Mouse (Mus musculus) intestine, postnatal 0 days (tissue): ENCODE results near the gene Lurap1. TPM values are rescaled to one million over a fixed set of nuclear protein-coding genes. Genes with fewer than 3 reads are reported as not detected.
A peak's percentile ranks its signal among the peaks of the same experiment; 100 is the strongest.

Experiments used
- ATAC-seq: fragments of 200-750 bp; cut with Nextera tagmentation; 2 replicates; pipeline ENCODE4 v1.8.0; 2017; ENCODE audit warnings: mild to moderate bottlenecking, moderate TSS enrichment, moderate library complexity
- H3K27ac ChIP-seq: fragments of 300-500 bp; sonication (generic); 2 replicates; pipeline ENCODE4 v1.5.1; 2014; ENCODE audit warnings: mild to moderate bottlenecking, low read depth, low read length, moderate library complexity
- H3K27me3 ChIP-seq: fragments of 300-500 bp; sonication (generic); replicated peaks from 2 replicates; pipeline ENCODE4 v1.6.1; 2014; ENCODE audit warnings: low read length, mixed read lengths; ENCODE audit not compliant: control insufficient read depth, insufficient read depth
- H3K36me3 ChIP-seq: fragments of 300-500 bp; sonication (generic); 2 replicates; pipeline ENCODE4 v1.6.1; 2014; ENCODE audit warnings: mild to moderate bottlenecking, moderate library complexity; ENCODE audit not compliant: control insufficient read depth, insufficient read depth
- H3K4me1 ChIP-seq: fragments of 300-500 bp; sonication (generic); replicated peaks from 2 replicates; pipeline ENCODE4 v1.6.1; 2014; ENCODE audit warnings: antibody characterized with exemption, low read length, mixed read lengths; ENCODE audit not compliant: control insufficient read depth, insufficient read depth
- H3K4me2 ChIP-seq: fragments of 300-500 bp; sonication (generic); replicated peaks from 2 replicates; pipeline ENCODE4 v1.6.1; 2014; ENCODE audit warnings: low read depth, mild to moderate bottlenecking, moderate library complexity
- H3K4me3 ChIP-seq: fragments of 300-500 bp; sonication (generic); 2 replicates; pipeline ENCODE4 v1.5.1; 2014; ENCODE audit warnings: low read depth, low read length
- H3K9ac ChIP-seq: fragments of 300-500 bp; sonication (generic); 2 replicates; pipeline ENCODE4 v1.6.1; 2014; ENCODE audit warnings: mild to moderate bottlenecking, low read depth, low read length
- H3K9me3 ChIP-seq: fragments of 300-500 bp; sonication (generic); 2 replicates; pipeline ENCODE4 v1.6.1; 2016; ENCODE audit warnings: mixed run types; ENCODE audit not compliant: control insufficient read depth
- CTCF ChIP-seq: sonication (generic); IDR thresholded peaks from 2 replicates; pipeline ENCODE4 v1.5.1; 2016; ENCODE audit warnings: low read depth, mild to moderate bottlenecking, control low read depth, antibody characterized with exemption, moderate library complexity
- WGBS: fragments of 180-500 bp; shearing (Covaris S2); extraction: QIAGEN DNeasy Blood & Tissue Kit; methylation state at CpG from one replicate; pipeline ENCODE4 v1.1.7; 2014; 5-methylcytosine and 5-hydroxymethylcytosine counted together
- polyA plus RNA-seq: library from polyadenylated mRNA; unstranded; fragments of >200 nt; fragmentation: Nextera tagmentation; extraction: Ambion mirVana; gene quantifications from 2 replicates; pipeline ENCODE4 v1.2.1, GENCODE M21; 2015

Gene Lurap1
- polyA plus RNA-seq, 1 experiment from 2014 or later, result 0.56 TPM

DNA sequence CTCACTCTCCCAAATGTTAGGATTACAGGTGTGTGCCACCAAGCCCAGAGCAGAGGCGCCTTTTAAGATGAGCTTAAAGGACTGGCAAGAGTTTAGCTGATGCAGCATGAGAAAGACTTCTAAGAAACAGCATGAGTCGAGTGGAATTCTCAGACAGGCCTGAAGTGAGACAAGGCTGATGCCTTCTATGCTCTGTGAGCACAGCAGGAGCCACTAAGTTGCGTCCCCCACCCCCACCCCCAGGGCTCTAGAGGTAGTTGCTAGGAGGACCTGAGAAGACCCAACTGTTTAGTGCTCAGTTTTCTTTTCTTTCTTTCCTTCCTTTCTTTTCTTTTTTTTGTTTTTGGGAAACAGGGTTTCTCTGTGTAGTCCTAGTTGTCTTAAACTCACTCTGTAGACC is 30.9 kb upstream of the Lurap1 start:
- Histone ChIP-seq H3K4me3 (no peak overlapping the region), H3K4me1 (peaks cover 4% of the 10 kb centered on the region; the same call in 1 of the 2 replicates), H3K9me3 (no peaks in the 10 kb centered on the region), H3K36me3 (no peaks in the 10 kb centered on the region), H3K27me3 (no peaks in the 10 kb centered on the region), H3K4me2 (no peak overlapping the region), H3K27ac (no peak overlapping the region), H3K9ac (no peak overlapping the region)
- 71% methylated on average over 3 of the region's 3 CpGs for WGBS
- TF ChIP-seq CTCF, result no peak
- no peak for ATAC-seq

DNA sequence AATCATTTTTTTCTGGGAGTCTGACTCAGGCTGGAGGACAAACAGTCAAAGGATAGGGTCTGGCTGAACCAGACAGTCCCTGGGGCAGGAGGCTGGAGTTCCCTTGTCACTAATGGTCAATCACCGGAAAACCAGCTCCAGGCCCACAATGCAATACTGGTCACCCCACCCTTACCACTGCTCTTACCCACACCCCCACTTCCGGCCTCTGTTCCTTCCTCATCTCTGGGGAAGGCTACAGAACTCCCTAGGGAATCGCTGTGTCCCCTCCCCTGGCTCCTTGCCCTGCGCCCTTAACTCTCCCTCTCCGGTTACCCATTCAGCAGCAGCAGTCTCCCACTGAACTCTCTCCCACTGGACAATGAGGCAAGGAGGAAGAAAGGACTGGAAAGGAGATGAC is 26.0 kb upstream of the Lurap1 start:
- peak; percentile 52 for ATAC-seq
- TF ChIP-seq CTCF, result no peak
- no peaks in the 10 kb centered on the region for H3K36me3 ChIP-seq
- no peaks in the 10 kb centered on the region for H3K27me3 ChIP-seq
- H3K9ac ChIP-seq, result no peak overlapping the region
- H3K4me1 ChIP-seq, result peaks cover 13% of the 10 kb centered on the region
- no peak overlapping the region for H3K4me3 ChIP-seq
- H3K27ac ChIP-seq, result peak overlapping the region; percentile 75
- WGBS, result 21% methylated on average over 5 of the region's 5 CpGs
- no peaks in the 10 kb centered on the region for H3K9me3 ChIP-seq
- peak overlapping the region; percentile 54 for H3K4me2 ChIP-seq

DNA sequence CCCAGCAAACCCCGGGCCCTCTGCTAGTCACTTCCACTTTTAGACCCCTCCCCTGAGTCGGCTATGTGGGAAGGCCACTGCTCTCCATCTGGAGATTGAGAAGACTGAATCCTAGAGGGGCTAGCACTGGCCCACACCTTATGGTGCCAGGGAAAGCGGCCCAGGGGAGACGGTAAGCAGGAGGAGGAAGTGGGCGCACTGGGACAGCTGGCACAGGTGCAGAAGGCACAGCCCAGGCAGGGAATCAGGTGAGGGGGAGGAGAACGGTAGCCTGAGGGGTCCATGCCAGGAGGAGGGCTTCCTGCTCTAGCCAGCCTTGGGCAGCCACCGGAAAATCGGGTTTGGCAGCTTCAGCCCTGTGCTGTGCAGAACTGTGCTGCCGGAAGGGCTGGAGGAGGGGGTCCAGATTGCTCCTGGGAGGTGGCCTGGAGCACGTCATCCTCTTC is 25.4 kb upstream of the Lurap1 start:
- H3K9ac ChIP-seq, result peak overlapping the region; percentile 17; the same call in 1 of the 2 replicates
- no peak for TF ChIP-seq CTCF
- 11% methylated on average over 10 of the region's 10 CpGs for WGBS

DNA sequence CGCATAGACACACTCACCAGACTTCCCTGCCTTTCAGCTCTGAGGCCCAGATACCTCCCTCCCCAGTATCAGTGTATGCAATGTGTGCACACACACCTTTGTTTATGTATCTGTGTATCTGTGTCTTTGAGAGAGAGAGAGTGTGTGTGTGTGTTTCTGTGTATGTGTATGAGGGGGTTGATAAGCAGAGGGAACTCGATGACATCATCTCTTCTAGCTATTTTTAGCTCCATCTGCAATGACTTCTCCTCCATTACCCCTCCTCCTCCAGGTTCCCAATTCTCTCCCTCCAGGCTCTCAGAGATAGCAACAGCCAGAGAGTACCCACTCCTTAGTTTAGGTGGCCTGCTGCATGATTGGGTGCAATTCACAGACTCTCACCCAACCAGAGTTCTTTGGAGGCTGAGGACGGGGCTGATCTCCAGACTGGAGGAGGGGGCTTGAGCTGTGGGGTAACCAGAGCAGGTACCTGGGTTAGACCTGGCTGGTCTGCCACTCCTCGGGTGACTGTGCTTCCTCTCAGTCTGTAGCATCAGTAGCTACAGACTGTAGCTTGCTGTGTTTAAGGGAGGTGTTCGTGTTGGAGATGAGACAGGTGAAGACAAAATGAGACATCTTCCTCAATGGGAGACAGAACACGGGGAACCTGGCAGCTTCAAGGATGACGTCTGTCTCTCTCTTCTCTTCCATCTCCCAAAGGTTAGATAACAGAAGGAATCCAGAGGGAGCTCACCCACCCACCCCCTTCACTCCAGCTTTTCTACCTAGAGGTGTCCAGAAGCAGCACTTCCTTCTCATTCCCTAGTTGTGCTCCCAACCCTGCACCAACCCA is 24.8 kb upstream of the Lurap1 start:
- Histone ChIP-seq H3K4me2 (peak overlapping the region; percentile 54), H3K9ac (peak overlapping the region; percentile 17; the same call in 1 of the 2 replicates), H3K36me3 (no peaks in the 10 kb centered on the region), H3K27ac (peak overlapping the region; percentile 75), H3K27me3 (no peaks in the 10 kb centered on the region), H3K9me3 (no peaks in the 10 kb centered on the region), H3K4me1 (peaks cover 13% of the 10 kb centered on the region), H3K4me3 (no peak overlapping the region)
- 44% methylated on average over 7 of the region's 7 CpGs for WGBS
- no peak for TF ChIP-seq CTCF
- ATAC-seq, result peak; percentile 44; the same call in 1 of the 2 replicates

More for the DNA sequence above, 25.4 kb upstream of the Lurap1 start:
- Histone ChIP-seq H3K27ac (peak overlapping the region; percentile 75), H3K9me3 (no peaks in the 10 kb centered on the region), H3K4me2 (peak overlapping the region; percentile 54), H3K36me3 (no peaks in the 10 kb centered on the region), H3K4me3 (peak overlapping the region; percentile 4; the same call in 1 of the 2 replicates), H3K4me1 (peaks cover 13% of the 10 kb centered on the region), H3K27me3 (no peaks in the 10 kb centered on the region)
- ATAC-seq, result peak; percentile 77

DNA sequence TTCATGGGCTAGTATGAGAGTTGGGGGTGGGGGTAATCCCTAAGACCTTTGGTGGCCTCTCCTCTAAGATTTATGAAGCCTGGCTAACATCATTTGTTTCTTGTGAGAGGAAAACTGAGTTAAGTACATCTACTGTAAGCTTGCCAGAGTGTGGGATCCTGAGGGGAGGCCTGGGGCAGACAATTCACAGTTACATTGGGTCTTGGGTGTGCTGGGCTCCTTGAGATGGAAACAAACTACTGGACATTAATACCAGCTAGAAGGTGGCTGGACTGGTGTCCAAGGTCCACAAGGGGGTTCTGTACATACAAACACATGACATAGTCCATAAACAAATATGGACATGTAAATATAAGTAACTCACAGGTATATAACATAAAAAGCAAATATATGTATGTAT is 24.0 kb upstream of the Lurap1 start:
- H3K36me3 ChIP-seq, result no peaks in the 10 kb centered on the region
- H3K4me1 ChIP-seq, result peaks cover 13% of the 10 kb centered on the region
- H3K27ac ChIP-seq, result no peak overlapping the region
- no peaks in the 10 kb centered on the region for H3K27me3 ChIP-seq
- no peak overlapping the region for H3K4me3 ChIP-seq
- H3K9ac ChIP-seq, result no peak overlapping the region
- no peak for ATAC-seq
- H3K4me2 ChIP-seq, result no peak overlapping the region
- TF ChIP-seq CTCF, result no peak
- H3K9me3 ChIP-seq, result no peaks in the 10 kb centered on the region

DNA sequence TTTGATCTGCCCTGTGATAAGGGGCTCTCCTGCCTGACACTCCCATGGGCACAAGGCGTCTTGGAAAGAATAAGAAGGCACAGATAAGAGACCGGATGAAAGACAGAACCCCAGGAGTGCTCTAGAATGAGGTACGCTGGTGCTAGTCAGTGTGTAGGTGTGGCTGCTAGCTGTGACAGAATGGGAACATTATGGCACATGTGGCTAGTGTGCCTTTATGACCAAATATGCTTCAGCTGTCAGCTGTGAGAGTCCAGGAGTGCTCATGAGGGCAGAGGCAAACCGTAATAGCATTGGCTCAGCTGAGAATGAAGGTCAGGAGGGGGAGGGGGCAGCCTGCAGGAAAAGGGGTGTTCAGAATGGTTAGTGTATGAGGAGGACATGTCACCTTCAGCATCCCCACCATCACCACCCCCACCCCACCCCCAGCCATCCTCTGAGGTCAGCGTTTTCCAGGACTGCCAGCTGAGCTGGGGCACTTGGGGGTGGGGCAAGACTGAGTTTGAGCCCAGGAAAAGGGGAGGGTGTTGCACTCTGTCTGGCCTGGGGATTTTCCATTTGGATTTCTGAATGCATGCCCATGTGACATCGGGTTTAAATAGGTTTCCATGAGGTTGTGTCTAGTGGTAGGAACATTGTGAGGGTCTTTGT is 23.5 kb upstream of the Lurap1 start:
- no peak overlapping the region for H3K4me2 ChIP-seq
- TF ChIP-seq CTCF, result no peak
- no peaks in the 10 kb centered on the region for H3K27me3 ChIP-seq
- H3K36me3 ChIP-seq, result no peaks in the 10 kb centered on the region
- no peak overlapping the region for H3K27ac ChIP-seq
- 23% methylated on average over 6 of the region's 6 CpGs for WGBS
- H3K9me3 ChIP-seq, result no peaks in the 10 kb centered on the region
- peak; percentile 28; the same call in 1 of the 2 replicates for ATAC-seq
- no peak overlapping the region for H3K9ac ChIP-seq
- peaks cover 13% of the 10 kb centered on the region for H3K4me1 ChIP-seq
- H3K4me3 ChIP-seq, result no peak overlapping the region
